Mouse (Mus musculus) hindbrain, embryonic 12.5 days (tissue): ENCODE results near the gene Calb2. TPM values are rescaled to one million over a fixed set of nuclear protein-coding genes. Genes with fewer than 3 reads are reported as not detected.

Experiments
- ATAC-seq: fragments of 200-750 bp; cut with Nextera tagmentation; 2 replicates; pipeline ENCODE4 v1.8.0; 2017; ENCODE audit warnings: moderate TSS enrichment; ENCODE audit not compliant: low FRiP score
- H3K27ac ChIP-seq: fragments of 300-500 bp; sonication (generic); 2 replicates; pipeline ENCODE4 v1.5.1; 2016; ENCODE audit warnings: mild to moderate bottlenecking
- H3K27me3 ChIP-seq: fragments of 300-500 bp; sonication (generic); 2 replicates; pipeline ENCODE4 v1.6.1; 2016; ENCODE audit warnings: mild to moderate bottlenecking
- H3K36me3 ChIP-seq: fragments of 300-500 bp; sonication (generic); 2 replicates; pipeline ENCODE4 v1.6.1; 2016; ENCODE audit warnings: mild to moderate bottlenecking
- H3K4me1 ChIP-seq: fragments of 300-500 bp; sonication (generic); 2 replicates; pipeline ENCODE4 v1.6.1; 2016
- H3K4me2 ChIP-seq: fragments of 300-500 bp; sonication (generic); replicated peaks from 2 replicates; pipeline ENCODE4 v1.6.1; 2016; ENCODE audit warnings: mild to moderate bottlenecking
- H3K4me3 ChIP-seq: fragments of 300-500 bp; sonication (generic); 2 replicates; pipeline ENCODE4 v1.5.1; 2016; ENCODE audit warnings: mild to moderate bottlenecking
- H3K9ac ChIP-seq: fragments of 300-500 bp; sonication (generic); 2 replicates; pipeline ENCODE4 v1.6.1; 2016; ENCODE audit warnings: mild to moderate bottlenecking, moderate library complexity
- H3K9me3 ChIP-seq: fragments of 300-500 bp; sonication (generic); replicated peaks from 2 replicates; pipeline ENCODE4 v1.6.1; 2016; ENCODE audit warnings: mild to moderate bottlenecking
- WGBS: fragments of 180-500 bp; shearing (Covaris S2); methylation state at CpG from one replicate; pipeline ENCODE4 v1.1.7; 2016; 5-methylcytosine and 5-hydroxymethylcytosine counted together
- polyA plus RNA-seq: library from polyadenylated mRNA; unstranded; fragments of >200 nt; fragmentation: Nextera tagmentation; extraction: Ambion mirVana; gene quantifications from 2 replicates; pipeline ENCODE4 v1.2.1, GENCODE M21; 2016

The Calb2 gene
- polyA plus RNA-seq, 1 experiment from 2014 or later: 23.9 TPM

DNA sequence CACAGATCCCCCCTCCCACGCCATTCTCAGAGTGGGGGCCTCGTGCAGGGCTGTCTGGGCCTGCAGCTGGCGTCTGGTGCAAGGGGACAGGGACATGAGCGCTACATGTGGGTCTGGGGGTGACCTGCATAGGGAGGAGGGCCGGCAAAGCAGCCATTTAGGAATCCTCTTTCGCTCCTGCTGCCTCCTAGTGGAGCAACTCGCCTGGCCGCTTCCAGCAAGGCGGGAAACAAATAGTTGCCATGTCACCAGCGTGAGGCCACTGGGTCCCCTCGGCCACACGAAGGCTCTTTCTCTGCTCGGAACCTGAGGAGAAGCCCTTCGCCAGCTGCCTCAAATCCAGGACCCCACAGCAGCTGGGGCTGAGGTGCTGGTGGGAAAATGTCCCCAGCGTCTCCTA, 66.3 kb downstream of the Calb2 start:
- Histone ChIP-seq H3K27me3 (no peaks in the 10 kb centered on the region), H3K36me3 (no peaks in the 10 kb centered on the region), H3K4me2 (no peak overlapping the region), H3K4me1 (no peaks in the 10 kb centered on the region), H3K4me3 (no peak overlapping the region), H3K9ac (no peak overlapping the region), H3K27ac (no peak overlapping the region), H3K9me3 (no peaks in the 10 kb centered on the region)
- no peak for ATAC-seq
- 87% methylated on average over 15 of the region's 15 CpGs for WGBS

DNA sequence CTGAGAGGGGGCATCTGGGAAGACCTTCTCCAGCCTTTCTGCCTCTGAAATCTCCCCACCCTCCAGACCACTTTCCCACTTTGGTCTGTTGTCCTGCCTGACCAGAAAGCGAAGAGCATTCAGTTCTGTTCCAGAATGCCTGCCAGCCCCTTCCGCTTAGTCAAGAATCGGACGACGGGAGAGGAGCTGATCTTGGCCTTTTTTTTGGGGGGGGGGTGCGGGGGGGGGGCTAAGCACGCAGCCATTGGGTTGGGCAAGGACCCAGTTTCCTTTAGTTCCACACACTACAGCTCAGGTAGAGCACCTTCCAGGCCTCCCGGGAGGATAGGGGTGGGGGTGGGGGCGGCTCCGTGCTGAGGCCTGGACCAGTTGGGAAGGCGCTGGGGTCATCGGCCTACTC, 67.1 kb downstream of the Calb2 start, which contains the start of gene Gm21964:
Gene Gm21964, plus strand, starts transcription at position 301 of the 400 bp plus-strand sequence.
- H3K9ac ChIP-seq: no peak within 1 kb of the TSS
- no peak for ATAC-seq
- no peaks in the 10 kb centered on the region for H3K9me3 ChIP-seq
- no peaks in the 10 kb centered on the region for H3K27me3 ChIP-seq
- no peak within 1 kb of the TSS for H3K4me2 ChIP-seq
- H3K27ac ChIP-seq: no peak within 1 kb of the TSS
- H3K36me3 ChIP-seq: no peaks in the 10 kb centered on the region
- H3K4me3 ChIP-seq: no peak within 1 kb of the TSS
- WGBS: 83% methylated on average over 12 of the region's 12 CpGs
- H3K4me1 ChIP-seq: no peaks in the 10 kb centered on the region

DNA sequence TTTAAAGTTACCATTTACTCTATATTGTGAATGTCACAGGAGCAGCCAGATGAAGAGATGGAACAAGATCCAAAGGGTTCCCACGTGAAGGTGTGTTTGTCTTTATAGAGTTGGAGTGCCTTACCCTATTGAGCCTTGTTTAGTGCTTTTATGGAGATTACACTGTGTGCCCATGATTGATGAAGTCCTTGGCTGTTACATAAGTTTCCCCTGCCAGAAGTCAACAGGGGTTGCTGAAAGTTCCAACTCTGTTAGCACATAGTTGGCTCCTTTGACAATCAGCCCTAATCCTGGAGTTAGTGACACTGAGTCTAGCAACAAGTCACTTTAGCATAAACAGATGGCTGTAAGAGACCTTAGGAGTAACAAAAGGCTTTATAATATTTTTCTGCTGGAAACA, 76.1 kb downstream of the Calb2 start:
- ATAC-seq: no peak
- Histone ChIP-seq H3K27ac (no peak overlapping the region), H3K4me2 (no peak overlapping the region), H3K4me3 (no peak overlapping the region), H3K27me3 (no peaks in the 10 kb centered on the region), H3K9ac (no peak overlapping the region), H3K4me1 (no peaks in the 10 kb centered on the region), H3K9me3 (peaks cover 14% of the 10 kb centered on the region; the same call in 1 of the 2 replicates), H3K36me3 (peaks cover 33% of the 10 kb centered on the region)
- 49% methylated on average over 1 of the region's 1 CpGs for WGBS

Other genes with a start within 250 kb of the Calb2 start
- gene Marveld3, start 206.0 kb downstream of the Calb2 start, polyA plus RNA-seq: 1.3 and 2.5 TPM in 2 replicates
- not detected in 2 replicates for gene Tat, start 177.8 kb downstream of the Calb2 start, polyA plus RNA-seq
- not detected in 2 replicates for gene Chst4, start 128.5 kb downstream of the Calb2 start, polyA plus RNA-seq
- gene Zfp612, start 88.5 kb downstream of the Calb2 start, polyA plus RNA-seq: 12.2 and 12.8 TPM in 2 replicates
- not detected in 2 replicates for gene Gm21964, start 67.0 kb downstream of the Calb2 start, polyA plus RNA-seq
- gene Gm17720, start 65.5 kb downstream of the Calb2 start, polyA plus RNA-seq: not detected in 2 replicates
- gene Cmtr2, start 47.5 kb upstream of the Calb2 start, polyA plus RNA-seq: 10.5 and 11.3 TPM in 2 replicates
- gene Hydin, start 98.8 kb upstream of the Calb2 start, polyA plus RNA-seq: 0.30 and 0.40 TPM in 2 replicates